Mouse (Mus musculus): ENCODE data around the gene Arhgap15. TPM values are rescaled to one million over a fixed set of nuclear protein-coding genes. Genes with fewer than 3 reads are reported as not detected.

Gene Arhgap15
- 100 to 1,000 TPM; 265 to 314 TPM for total RNA-seq (2023)

DNA sequence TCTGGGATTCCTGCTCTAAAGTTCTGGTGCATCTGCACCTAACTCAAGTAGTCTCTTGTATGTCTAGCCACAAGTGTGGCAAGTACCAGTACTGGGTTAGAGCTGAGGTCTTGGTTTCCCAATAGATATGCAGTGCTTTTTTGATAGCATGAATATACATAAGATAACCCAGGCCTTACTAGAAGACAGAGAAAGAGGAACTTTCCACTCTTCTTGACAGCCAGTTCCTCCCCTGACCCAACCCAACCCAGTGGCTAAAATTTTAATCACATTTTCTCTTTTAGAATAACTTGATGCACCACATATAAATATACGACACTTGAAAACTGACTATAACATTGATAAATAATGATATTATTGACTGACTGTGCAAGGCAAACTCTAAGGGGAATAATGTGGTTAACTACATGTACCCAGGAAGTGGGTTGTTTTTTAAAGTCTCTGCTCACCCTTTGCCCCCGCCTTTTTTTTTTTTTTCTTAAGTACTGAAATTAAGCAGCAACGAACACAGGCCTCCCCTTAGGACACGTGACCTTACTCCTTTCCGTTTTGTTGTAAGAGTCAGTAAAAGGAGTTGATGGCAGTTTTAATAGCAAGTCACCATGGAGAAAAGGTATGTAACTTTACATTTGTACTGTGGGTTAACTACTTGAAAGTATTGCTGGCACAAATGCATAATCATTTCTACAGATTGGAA lies at the start of gene Arhgap15:
TSS of gene Arhgap15 (plus strand) at position 538 of the 697 bp plus-strand sequence.

Other genes starting within 250 kb of the Arhgap15 start
- 1 to 10 TPM in 1 of 2 experiments, under 1 TPM in 1; 0.86 to 1.5 TPM for gene Kynu, start 193.5 kb upstream of the Arhgap15 start, total RNA-seq (2023)

Data from T-cell, adult 66 days (primary cell).